Mouse (Mus musculus): ENCODE measurements at regions not wholly inside any gene's neighbourhood (a gene's known extent, or its start where the extent isn't known, plus 50 kb on each side); places are given as distances from the start of the nearest gene placed in this dataset.

- ATAC-seq (ENCODE audit: low FRiP score, low read depth), result no peak
- no peaks in the 10 kb centered on the region for H3K9me3 ChIP-seq
- H3K36me3 ChIP-seq, result no peaks in the 10 kb centered on the region
- H3K4me3 ChIP-seq, result no peak overlapping the region
- H3K9ac ChIP-seq (replicated peaks), result no peak overlapping the region
- no peak overlapping the region for H3K27ac ChIP-seq (replicated peaks)
- no peaks in the 10 kb centered on the region for H3K4me1 ChIP-seq
- H3K4me2 ChIP-seq (replicated peaks), result no peak overlapping the region
- 39% methylated on average over 2 of the region's 2 CpGs for WGBS
- H3K27me3 ChIP-seq, result no peaks in the 10 kb centered on the region
These were observed 123.8 kb downstream of the Sec61b start for GRCm38 (mm10) chr4:47598216-47598615.

GRCm38 (mm10) chr4:47601301-47602070 lies 127.0 kb downstream of the Sec61b start:
- no peaks in the 10 kb centered on the region for H3K9me3 ChIP-seq
- H3K27me3 ChIP-seq, result no peaks in the 10 kb centered on the region
- H3K4me2 ChIP-seq (replicated peaks), result no peak overlapping the region
- ATAC-seq (ENCODE audit: low FRiP score, low read depth), result no peak
- H3K4me1 ChIP-seq, result peaks cover 2% of the 10 kb centered on the region; the same call in 1 of the 2 replicates
- 80% methylated on average over 10 of the region's 10 CpGs for WGBS
- H3K4me3 ChIP-seq, result no peak overlapping the region
- no peak overlapping the region for H3K9ac ChIP-seq (replicated peaks)
- H3K36me3 ChIP-seq, result no peaks in the 10 kb centered on the region
- no peak overlapping the region for H3K27ac ChIP-seq (replicated peaks)

DNA sequence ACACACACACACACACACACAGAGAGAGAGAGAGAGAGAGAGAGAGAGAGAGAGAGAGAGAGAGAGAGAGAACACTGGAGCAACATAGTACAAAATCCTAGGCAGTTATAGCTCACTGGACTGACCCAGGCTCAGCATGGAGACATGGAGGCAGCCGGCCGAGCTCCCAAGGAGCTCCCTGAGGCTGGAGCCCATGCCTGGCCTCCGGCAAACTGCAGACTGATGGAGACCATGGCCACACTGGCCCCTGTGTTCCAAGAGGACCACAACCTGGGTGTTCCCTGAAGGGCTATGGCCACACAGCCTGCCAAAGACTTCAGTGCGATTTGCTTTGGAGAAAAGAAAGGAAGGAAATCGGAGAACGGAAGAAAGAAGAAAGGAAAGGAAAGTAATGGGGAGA lies 128.9 kb downstream of the Sec61b start:
- Histone ChIP-seq H3K4me1 (peaks cover 4% of the 10 kb centered on the region; the same call in 1 of the 2 replicates), H3K36me3 (no peaks in the 10 kb centered on the region), H3K4me3 (no peak overlapping the region), H3K9ac (replicated peaks) (no peak overlapping the region), H3K4me2 (replicated peaks) (0 out of 2 replicates have a peak overlapping the region, but pooled peaks have one; percentile 30), H3K27ac (replicated peaks) (no peak overlapping the region), H3K9me3 (no peaks in the 10 kb centered on the region), H3K27me3 (no peaks in the 10 kb centered on the region)
- no peak for ATAC-seq (ENCODE audit: low FRiP score, low read depth)
- 63% methylated on average over 6 of the region's 6 CpGs for WGBS

DNA sequence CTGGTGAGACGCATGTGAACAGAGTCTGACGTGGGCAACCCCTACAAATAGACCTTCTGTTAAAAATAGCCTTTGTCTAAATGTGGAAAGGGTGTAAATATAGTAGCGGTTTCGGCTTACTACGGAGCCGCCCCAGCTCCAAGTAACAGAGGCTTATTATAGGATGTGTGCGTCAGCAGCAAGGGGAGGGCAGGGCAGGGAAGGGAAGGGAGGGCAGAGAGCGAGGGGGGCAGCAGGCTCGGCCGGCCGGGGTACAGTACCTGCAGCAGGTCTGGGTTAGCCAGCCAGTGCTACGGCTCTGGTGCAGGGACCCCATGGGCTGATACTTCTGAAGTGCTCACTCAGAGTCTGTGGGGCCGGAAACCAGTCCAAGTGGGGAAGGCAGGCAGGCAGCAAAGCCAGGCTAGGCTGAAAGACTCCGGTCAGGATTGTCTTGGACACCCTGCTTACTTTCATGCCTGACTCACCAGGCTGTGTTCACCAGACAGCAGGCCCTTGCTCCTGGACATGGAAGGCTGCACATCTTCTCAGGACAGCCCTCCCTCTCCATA lies 129.5 kb downstream of the Sec61b start:
- H3K9ac ChIP-seq (replicated peaks), result no peak overlapping the region
- 0 out of 2 replicates have a peak overlapping the region, but pooled peaks have one; percentile 2 for H3K4me3 ChIP-seq
- H3K4me1 ChIP-seq, result peaks cover 10% of the 10 kb centered on the region
- H3K9me3 ChIP-seq, result no peaks in the 10 kb centered on the region
- WGBS, result 51% methylated on average over 14 of the region's 14 CpGs
- H3K27ac ChIP-seq (replicated peaks), result no peak overlapping the region
- no peaks in the 10 kb centered on the region for H3K27me3 ChIP-seq
- ATAC-seq (ENCODE audit: low FRiP score, low read depth), result no peak
- H3K4me2 ChIP-seq (replicated peaks), result peak overlapping the region; percentile 30
- no peaks in the 10 kb centered on the region for H3K36me3 ChIP-seq

DNA sequence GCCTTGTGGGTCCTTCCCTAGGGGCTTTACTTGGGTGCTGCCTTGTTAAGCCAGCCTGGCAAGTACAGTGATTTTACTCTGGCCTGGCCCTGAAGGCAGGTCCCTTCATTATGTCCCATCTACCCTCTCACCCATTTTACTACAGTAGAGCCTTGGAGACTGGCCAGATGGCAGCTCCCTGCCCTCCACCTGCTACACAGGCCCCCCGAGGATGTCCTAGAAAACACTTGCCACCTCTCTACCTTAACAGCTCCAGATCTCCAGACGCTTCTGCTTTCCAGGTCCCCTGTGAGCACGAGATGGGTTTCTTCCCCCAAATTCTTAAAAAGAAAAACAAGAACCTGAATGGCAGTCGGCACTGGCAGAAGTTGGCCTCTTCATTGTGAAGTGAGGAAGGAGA lies 131.2 kb downstream of the Sec61b start:
- Histone ChIP-seq H3K27ac (replicated peaks) (no peak overlapping the region), H3K4me2 (replicated peaks) (no peak overlapping the region), H3K9ac (replicated peaks) (no peak overlapping the region), H3K27me3 (no peaks in the 10 kb centered on the region), H3K9me3 (no peaks in the 10 kb centered on the region), H3K4me1 (peaks cover 10% of the 10 kb centered on the region), H3K36me3 (no peaks in the 10 kb centered on the region), H3K4me3 (no peak overlapping the region)
- WGBS, result 85% methylated on average over 4 of the region's 4 CpGs
- no peak for ATAC-seq (ENCODE audit: low FRiP score, low read depth)

- Histone ChIP-seq H3K9me3 (no peaks in the 10 kb centered on the region), H3K36me3 (no peaks in the 10 kb centered on the region), H3K27me3 (no peaks in the 10 kb centered on the region), H3K27ac (replicated peaks) (no peak overlapping the region), H3K4me1 (peaks cover 8% of the 10 kb centered on the region), H3K9ac (replicated peaks) (no peak overlapping the region), H3K4me3 (no peak overlapping the region), H3K4me2 (replicated peaks) (no peak overlapping the region)
- no peak for ATAC-seq (ENCODE audit: low FRiP score, low read depth)
- WGBS, result 48% methylated on average over 5 of the region's 5 CpGs
These were observed 134.2 kb downstream of the Sec61b start for GRCm38 (mm10) chr4:47608673-47609072.

GRCm38 (mm10) chr4:47610913-47611312 lies 136.5 kb downstream of the Sec61b start:
- peaks cover 8% of the 10 kb centered on the region for H3K4me1 ChIP-seq
- no peak overlapping the region for H3K27ac ChIP-seq (replicated peaks)
- WGBS, result 75% methylated on average over 5 of the region's 5 CpGs
- no peak overlapping the region for H3K4me3 ChIP-seq
- H3K9me3 ChIP-seq, result no peaks in the 10 kb centered on the region
- no peaks in the 10 kb centered on the region for H3K36me3 ChIP-seq
- no peak overlapping the region for H3K9ac ChIP-seq (replicated peaks)
- ATAC-seq (ENCODE audit: low FRiP score, low read depth), result no peak
- H3K4me2 ChIP-seq (replicated peaks), result no peak overlapping the region
- H3K27me3 ChIP-seq, result no peaks in the 10 kb centered on the region

- Histone ChIP-seq H3K4me3 (no peak overlapping the region), H3K27me3 (no peaks in the 10 kb centered on the region), H3K9ac (replicated peaks) (no peak overlapping the region), H3K36me3 (no peaks in the 10 kb centered on the region), H3K4me2 (replicated peaks) (no peak overlapping the region), H3K4me1 (no peaks in the 10 kb centered on the region), H3K27ac (replicated peaks) (no peak overlapping the region), H3K9me3 (no peaks in the 10 kb centered on the region)
- WGBS, result 89% methylated on average over 3 of the region's 3 CpGs
- ATAC-seq (ENCODE audit: low FRiP score, low read depth), result no peak
These were observed 142.1 kb downstream of the Sec61b start for GRCm38 (mm10) chr4:47616525-47616924.

DNA sequence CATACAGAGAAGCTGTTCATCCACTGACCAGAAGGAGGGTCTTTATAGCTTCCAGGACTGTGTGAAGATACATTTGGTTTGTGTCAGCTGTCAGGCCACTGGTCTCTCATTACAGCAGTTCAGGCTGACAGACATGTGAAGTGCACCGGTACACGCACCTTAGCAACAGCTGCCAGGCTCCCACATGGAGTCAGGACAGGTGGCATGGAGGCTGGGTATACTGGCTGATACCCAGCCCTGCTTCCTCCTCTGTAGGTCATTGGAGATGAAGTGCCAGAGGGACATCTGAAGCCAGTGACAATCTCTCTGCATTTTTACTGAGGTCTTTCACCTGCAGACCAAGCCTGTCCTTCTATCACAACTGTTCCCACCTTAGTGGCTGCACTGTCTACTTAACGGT lies 146.2 kb downstream of the Sec61b start:
- ATAC-seq (ENCODE audit: low FRiP score, low read depth), result no peak
- H3K36me3 ChIP-seq, result no peaks in the 10 kb centered on the region
- H3K9ac ChIP-seq (replicated peaks), result no peak overlapping the region
- no peak overlapping the region for H3K27ac ChIP-seq (replicated peaks)
- H3K4me1 ChIP-seq, result no peaks in the 10 kb centered on the region
- no peaks in the 10 kb centered on the region for H3K27me3 ChIP-seq
- no peak overlapping the region for H3K4me2 ChIP-seq (replicated peaks)
- WGBS, result 86% methylated on average over 3 of the region's 3 CpGs
- H3K9me3 ChIP-seq, result no peaks in the 10 kb centered on the region
- no peak overlapping the region for H3K4me3 ChIP-seq

DNA sequence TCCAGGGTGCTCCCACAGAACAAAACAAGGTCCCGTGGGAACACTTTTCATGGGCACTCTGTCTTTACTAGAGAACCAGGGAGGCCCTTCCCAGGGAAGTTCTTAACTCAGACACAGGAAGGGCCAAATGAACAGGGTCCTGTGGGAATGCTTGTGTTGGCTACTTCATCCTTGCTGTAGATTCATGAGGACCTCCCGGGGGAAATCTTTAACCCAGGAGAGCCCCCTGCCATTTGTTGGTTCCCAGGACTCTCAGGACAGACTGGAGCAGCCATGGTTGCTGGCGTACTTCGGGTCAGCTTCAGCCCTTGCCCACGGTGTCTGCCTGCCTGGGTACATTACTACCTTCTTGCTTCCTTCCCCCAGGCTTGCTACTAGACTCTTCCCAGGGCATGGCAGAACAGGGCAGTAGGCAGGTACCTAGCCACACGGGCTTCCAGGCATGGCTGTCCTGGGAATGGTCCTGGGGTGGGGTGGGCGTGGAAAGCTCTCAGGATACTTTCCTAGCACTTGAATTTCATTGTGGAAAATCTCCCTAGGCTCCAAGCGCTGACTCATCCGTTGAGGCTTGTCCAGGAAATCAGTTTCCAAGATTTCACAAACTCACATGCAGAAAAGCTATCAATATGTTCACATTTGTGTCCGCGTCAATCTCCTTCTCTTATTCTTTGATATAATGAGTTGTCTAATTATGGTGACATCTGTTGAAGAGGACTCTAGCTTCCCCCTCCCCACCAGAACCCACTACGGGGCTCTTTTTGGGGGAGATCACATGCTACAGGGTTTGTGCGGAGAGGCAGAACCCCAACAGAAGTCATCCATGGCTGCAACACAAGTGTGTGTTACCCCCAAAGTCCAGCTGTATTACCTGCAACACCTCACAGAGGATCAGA lies 148.6 kb downstream of the Sec61b start:
- Histone ChIP-seq H3K27me3 (no peaks in the 10 kb centered on the region), H3K4me2 (replicated peaks) (no peak overlapping the region), H3K4me3 (no peak overlapping the region), H3K4me1 (no peaks in the 10 kb centered on the region), H3K36me3 (no peaks in the 10 kb centered on the region), H3K9me3 (no peaks in the 10 kb centered on the region), H3K9ac (replicated peaks) (no peak overlapping the region), H3K27ac (replicated peaks) (no peak overlapping the region)
- no peak for ATAC-seq (ENCODE audit: low FRiP score, low read depth)
- 93% methylated on average over 13 of the region's 13 CpGs for WGBS

DNA sequence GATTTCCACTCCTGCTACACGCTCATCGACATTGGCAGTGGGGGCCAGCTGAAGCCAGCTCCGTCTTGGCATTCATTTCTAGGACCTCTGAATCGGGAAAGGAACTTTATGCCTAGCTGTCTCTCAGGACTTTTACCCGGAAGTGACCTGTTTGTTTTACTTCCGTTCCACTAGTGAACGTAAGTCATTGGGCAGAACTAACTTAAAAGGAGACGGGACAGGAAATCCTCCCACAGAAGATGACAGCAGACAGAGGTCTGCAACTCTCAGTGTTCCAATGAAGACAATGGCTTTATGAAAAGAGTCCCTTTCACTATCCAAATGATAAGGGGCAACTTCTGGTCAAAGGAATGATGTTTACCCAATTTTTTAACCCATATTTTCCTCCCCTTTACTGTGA lies 155.5 kb downstream of the Sec61b start:
- Histone ChIP-seq H3K36me3 (no peaks in the 10 kb centered on the region), H3K9me3 (no peaks in the 10 kb centered on the region), H3K4me3 (no peak overlapping the region), H3K27me3 (no peaks in the 10 kb centered on the region), H3K9ac (replicated peaks) (no peak overlapping the region), H3K27ac (replicated peaks) (no peak overlapping the region), H3K4me2 (replicated peaks) (no peak overlapping the region), H3K4me1 (no peaks in the 10 kb centered on the region)
- no peak for ATAC-seq (ENCODE audit: low FRiP score, low read depth)
- 73% methylated on average over 8 of the region's 8 CpGs for WGBS

GRCm38 (mm10) chr4:47630427-47630826 lies 156.0 kb downstream of the Sec61b start:
- no peak for ATAC-seq (ENCODE audit: low FRiP score, low read depth)
- WGBS, result 52% methylated on average over 1 of the region's 1 CpGs

More at GRCm38 (mm10) chr4:47630427-47630826, 156.0 kb downstream of the Sec61b start:
- no peaks in the 10 kb centered on the region for H3K36me3 ChIP-seq
- no peak overlapping the region for H3K9ac ChIP-seq (replicated peaks)
- H3K9me3 ChIP-seq, result no peaks in the 10 kb centered on the region
- no peak overlapping the region for H3K4me2 ChIP-seq (replicated peaks)
- H3K4me3 ChIP-seq, result no peak overlapping the region
- H3K4me1 ChIP-seq, result no peaks in the 10 kb centered on the region
- no peaks in the 10 kb centered on the region for H3K27me3 ChIP-seq
- H3K27ac ChIP-seq (replicated peaks), result no peak overlapping the region
